Mouse (Mus musculus): ENCODE data around the gene Tbata.

The Tbata gene

DNA sequence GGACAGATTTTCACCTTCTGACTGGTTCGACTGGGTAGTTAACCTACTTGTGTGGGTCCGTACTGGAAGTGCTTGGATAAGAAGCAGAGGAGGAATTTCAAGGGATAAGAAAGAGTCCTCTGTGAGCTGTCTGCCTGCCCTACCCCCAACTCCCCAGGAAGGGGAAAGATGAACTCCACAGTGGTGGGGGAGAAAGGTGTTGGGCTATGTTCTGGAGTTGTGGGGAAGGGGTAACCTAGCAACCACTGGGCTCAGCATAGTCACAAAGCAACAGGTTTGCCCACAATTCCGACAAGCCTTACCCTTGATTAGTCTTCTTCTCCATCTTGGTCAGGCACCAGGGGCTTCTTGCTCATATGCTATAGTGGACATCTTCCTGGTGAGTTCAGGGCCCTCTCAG is at the start of gene Tbata:
Gene Tbata (plus strand): TSS at position 301 of the 400 bp plus-strand sequence.
- DNase-seq (ENCODE audit: low spot score): no peak

- DNase-seq (ENCODE audit: low spot score): no peak
Measured at GRCm38 (mm10) chr10:61123276-61123913, 48.4 kb upstream of the Tbata start.

- DNase-seq (ENCODE audit: low spot score): no peak
Measured at GRCm38 (mm10) chr10:61124462-61124861, 47.3 kb upstream of the Tbata start.

GRCm38 (mm10) chr10:61128701-61129365 is 42.9 kb upstream of the Tbata start:
- no peak for DNase-seq (ENCODE audit: low spot score)

GRCm38 (mm10) chr10:61130959-61131358 is 40.8 kb upstream of the Tbata start:
- no peak for DNase-seq (ENCODE audit: low spot score)

- DNase-seq (ENCODE audit: low spot score): no peak
Measured at GRCm38 (mm10) chr10:61134041-61134440, 37.7 kb upstream of the Tbata start.

GRCm38 (mm10) chr10:61135226-61135839 is 36.4 kb upstream of the Tbata start:
- DNase-seq (ENCODE audit: low spot score): no peak

DNA sequence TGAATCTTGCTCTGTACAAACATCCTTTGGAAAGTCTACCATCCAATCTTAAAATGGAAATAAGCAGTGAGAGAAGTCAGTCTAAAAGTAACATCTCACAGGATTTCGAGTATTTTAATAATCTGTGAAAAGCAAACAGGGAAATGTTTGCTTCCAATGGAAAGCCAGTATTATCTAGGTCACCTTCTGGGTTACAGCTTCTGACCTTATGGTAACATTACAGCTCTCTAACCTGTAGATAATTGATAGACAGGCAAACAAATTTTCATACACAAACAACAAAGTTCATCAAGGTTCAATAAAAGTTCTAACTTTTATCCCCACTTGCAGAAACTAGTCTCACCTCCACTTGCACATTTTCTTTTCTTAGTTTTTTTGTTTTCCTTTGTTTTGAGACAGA is 34.2 kb upstream of the Tbata start:
- DNase-seq (ENCODE audit: low spot score): no peak

DNA sequence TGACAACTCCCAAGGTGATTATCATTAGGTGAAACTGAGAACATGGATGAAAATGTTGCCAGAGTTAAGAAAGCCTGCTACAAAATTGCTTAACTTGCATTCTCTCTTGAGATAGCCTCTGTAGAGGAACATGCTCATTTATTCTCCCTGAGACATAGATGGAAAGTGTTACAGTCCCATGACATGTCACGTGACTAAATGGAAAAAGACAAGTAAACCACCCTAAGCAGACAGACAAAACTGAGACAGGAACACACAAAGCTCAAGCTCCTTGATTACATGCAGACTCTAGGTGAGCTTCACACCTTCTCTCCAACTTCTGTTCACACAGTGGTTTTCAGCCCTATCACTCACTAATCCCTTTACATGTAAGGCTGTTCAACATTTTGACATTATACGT is 28.4 kb upstream of the Tbata start:
- no peak for DNase-seq (ENCODE audit: low spot score)

DNA sequence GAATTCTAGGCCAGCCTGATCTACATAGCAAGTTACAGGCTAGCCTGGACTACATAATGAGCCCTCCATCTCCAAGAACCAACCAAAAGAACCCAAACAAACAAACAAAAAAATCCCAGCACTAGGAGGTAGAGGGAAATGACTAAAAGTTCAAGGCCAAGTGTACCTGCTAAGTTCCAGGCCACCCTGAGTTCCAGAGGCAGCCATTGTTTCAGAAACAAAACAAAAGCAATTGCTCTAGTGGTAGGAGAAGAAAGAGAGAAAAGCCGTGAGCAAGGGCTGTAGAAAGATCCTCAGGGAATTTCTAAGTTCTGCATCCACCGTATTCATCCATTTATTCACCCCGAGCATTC is 26.0 kb upstream of the Tbata start:
- DNase-seq (ENCODE audit: low spot score): no peak

DNA sequence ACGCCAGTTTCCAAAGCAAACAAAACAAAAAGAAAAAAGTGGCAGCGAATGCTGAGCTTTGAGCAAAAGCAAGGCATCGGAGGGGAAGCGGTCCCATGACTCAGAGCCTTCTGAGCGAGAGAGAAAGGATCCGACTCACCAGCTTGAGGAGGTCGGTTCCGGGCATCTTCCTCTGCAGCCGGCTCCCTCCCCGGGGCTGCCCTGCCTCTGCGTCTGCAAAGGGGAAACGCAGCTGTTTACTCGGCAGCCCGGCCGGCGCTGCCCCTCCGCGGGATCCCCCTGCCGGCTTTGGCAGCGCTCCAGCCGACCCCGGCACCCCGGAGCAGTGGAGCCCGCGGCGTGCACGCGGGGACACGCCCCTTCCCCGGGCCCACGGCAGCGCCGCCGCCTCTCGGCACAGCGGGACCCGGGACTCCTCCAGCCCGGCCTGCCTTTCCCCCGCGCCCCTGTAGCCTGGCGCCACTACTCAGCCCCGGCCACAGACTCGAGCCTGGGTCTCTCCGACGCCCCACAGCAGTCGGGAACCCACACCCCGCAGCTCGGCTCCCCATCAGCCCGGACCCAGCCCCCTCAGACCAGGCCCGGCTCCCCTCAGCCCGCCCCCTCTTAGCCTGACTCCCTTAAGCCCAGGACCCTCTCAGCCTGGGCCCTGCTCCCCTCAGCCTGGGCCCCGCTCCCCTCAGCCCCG is 25.5 kb upstream of the Tbata start:
- DNase-seq (ENCODE audit: low spot score): peak; percentile 41

DNA sequence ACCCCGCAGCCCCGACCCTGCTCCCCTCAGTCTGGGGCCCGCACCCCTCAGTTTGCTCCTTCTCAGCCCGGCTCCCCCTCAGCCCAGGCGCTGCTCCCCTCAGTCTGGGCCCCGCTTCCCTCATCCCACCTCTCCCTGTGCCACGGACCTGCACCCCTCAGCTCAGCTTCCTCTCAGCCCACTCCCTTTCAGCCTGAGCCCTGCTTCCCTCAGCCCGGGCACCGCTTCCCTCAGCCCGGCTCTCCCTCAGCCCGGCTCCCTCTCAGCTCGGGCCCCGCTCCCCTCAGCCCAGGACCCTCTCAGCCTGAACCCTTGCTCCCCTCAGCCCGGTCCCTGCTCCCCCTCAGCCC is 25.0 kb upstream of the Tbata start:
- DNase-seq (ENCODE audit: low spot score): peak; percentile 21

- peak; percentile 82 for DNase-seq (ENCODE audit: low spot score)
Measured at GRCm38 (mm10) chr10:61147157-61148040, 24.4 kb upstream of the Tbata start, which contains the start of gene Sgpl1. Gene Sgpl1 (minus strand): TSS chr10:61147703.

- no peak for DNase-seq (ENCODE audit: low spot score)
Measured at GRCm38 (mm10) chr10:61149476-61149875, 22.3 kb upstream of the Tbata start.

DNA sequence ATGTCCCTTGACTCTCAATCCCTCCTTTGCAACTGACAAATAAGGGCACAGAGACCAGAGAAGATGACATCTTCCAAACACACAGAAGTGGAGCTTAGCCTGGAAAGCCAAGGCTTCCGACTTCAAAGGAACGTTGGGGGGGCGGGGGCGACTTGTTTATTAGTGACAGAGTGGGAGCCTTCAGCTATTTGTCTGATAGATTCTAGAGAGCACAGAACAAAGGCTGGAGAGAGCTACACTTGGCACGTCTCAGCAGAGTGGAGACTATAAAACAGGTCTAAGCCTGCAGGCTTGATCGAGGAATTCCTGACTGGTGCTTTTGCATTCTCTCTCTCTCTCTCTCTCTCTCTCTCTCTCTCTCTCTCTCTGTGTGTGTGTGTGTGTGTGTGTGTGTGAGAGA is 21.1 kb upstream of the Tbata start:
- DNase-seq (ENCODE audit: low spot score): no peak

- no peak for DNase-seq (ENCODE audit: low spot score)
Measured at GRCm38 (mm10) chr10:61152131-61152530, 19.6 kb upstream of the Tbata start.

DNA sequence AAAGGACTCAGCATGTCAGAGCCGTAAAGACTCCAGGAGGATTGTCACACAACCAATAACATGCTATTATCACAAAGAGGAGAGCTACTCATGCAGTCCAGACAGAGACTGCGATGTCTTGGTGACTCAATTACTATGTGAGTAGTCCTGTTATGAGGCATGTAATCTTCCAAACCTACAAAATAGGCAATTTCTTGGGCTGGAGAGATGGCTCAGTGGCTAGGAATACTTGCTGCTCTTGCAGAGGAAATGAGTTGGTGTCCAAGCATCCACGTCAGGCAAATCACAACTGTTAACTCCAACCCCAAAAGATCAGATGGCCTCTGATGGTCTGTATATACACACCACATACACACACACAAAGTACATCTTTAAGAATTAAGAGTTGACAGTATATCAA is 16.1 kb upstream of the Tbata start:
- DNase-seq (ENCODE audit: low spot score): no peak

DNA sequence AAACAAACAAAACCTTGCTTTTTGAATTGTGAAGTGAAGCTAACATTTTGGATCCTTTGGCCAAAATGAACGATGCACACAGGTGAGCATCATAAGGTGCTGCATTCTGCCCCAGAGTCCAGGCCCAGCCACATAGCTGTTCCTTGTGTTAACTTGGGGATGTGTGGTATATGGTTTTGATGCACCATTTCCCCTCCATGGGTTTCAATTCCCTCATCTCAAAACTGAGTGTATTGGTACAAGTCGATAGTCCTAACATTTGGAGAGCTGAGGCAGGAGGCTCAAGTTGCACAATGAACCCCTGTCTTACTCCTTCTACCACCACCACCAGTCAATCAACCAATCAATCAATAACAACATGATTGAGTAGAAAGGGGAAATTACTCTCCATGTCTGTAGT is 15.3 kb upstream of the Tbata start:
- DNase-seq (ENCODE audit: low spot score): no peak

DNA sequence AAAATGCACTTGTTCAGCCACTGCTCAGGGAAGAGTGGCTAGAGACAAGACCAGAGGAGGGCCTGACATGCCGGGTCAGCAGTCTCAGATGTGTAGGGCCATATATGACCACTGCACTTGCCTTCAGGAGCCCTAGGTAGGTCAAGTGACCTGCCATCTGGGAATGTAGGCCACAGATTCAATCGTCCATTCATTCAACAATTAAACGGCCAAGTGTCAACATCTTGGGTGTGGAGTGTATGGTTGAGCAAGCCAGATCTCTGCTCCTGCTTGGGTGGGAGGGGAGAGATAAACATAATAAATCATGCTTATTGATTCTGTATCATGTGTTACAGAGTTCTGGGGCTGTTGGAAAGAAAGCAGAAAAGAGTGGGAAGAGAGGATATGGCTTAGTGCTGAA is 13.2 kb upstream of the Tbata start:
- DNase-seq (ENCODE audit: low spot score): no peak

DNA sequence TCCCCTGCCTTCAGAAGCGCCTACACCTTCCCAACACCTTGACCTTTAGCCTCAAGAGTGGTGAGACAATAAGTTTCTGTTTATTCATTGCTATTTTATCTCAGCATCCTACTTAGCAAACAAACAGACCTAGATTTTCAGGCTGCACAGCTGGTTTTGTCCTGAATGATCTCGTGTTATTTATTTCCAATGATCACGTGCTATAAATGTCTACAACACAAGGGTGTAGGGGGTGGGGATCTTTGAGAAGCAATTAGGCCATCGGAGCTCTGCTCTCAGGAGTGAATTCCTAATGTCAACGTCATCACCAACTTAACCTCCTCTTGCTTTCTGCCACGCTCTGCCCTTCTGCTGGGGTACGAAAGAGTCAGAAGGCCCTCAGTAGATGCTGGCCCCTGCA is 11.7 kb upstream of the Tbata start:
- no peak for DNase-seq (ENCODE audit: low spot score)

DNA sequence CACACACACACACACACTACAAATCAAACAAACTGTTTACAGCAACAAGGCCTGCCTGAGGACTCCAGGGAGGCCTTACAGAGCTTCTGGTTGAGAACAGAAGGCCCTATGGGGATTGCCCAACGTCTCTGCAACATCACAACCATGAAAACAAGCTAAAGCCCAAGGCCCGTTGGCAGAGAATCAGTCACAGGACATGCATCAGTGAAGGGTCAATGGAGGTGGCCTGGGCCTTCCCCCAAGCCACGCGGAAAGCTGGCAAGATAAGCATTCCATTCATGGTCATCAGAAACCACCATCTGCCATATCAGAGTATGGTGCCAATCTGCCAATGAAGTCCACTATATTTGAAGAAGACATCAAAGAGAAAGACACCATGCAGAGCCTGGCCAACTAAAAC is 11.1 kb upstream of the Tbata start:
- no peak for DNase-seq (ENCODE audit: low spot score)

DNA sequence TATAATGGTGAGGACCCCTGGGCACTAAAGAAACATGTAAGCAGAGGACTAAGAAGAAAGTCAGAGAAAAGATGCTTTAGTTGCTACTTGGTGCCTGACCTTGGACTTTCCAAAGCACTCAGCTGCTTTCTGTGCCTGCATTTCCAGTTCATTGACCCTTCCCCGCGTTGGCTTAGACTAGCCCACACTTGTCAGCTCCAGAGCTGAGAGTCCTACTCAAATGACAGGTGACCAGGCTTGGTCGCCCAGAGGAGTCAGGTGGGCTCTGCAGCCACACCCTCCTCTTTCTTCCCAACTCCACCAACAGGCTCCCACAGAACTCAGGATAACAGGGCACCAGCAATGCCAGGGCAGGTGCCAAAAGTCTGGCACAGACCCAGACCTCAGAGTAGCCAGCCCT is 9.4 kb upstream of the Tbata start:
- no peak for DNase-seq (ENCODE audit: low spot score)
